Mouse (Mus musculus) forebrain, embryonic 15.5 days (tissue): ENCODE measurements at regions not wholly inside any gene's neighbourhood (a gene's known extent, or its start where the extent isn't known, plus 50 kb on each side); places are given as distances from the start of the nearest gene placed in this dataset.

Experiments used
- ATAC-seq: fragments of 200-750 bp; cut with Nextera tagmentation; replicated peaks from 2 replicates; pipeline ENCODE4 v1.8.0; 2017; ENCODE audit warnings: mild to moderate bottlenecking, moderate TSS enrichment, moderate library complexity
- H3K27ac ChIP-seq: fragments of 300-500 bp; sonication (generic); replicated peaks from 2 replicates; pipeline ENCODE4 v1.5.1; 2015; ENCODE audit warnings: mild to moderate bottlenecking, inconsistent platforms
- H3K27me3 ChIP-seq: fragments of 300-500 bp; sonication (generic); 2 replicates; pipeline ENCODE4 v1.6.1; 2015; ENCODE audit warnings: inconsistent platforms
- H3K36me3 ChIP-seq: fragments of 300-500 bp; sonication (generic); 2 replicates; pipeline ENCODE4 v1.6.1; 2015; ENCODE audit warnings: mild to moderate bottlenecking, inconsistent platforms
- H3K4me1 ChIP-seq: fragments of 300-500 bp; sonication (generic); 2 replicates; pipeline ENCODE4 v1.6.1; 2015; ENCODE audit warnings: inconsistent platforms
- H3K4me2 ChIP-seq: fragments of 300-500 bp; sonication (generic); replicated peaks from 2 replicates; pipeline ENCODE4 v1.6.1; 2015; ENCODE audit warnings: mild to moderate bottlenecking, inconsistent platforms
- H3K4me3 ChIP-seq: fragments of 300-500 bp; sonication (generic); 2 replicates; pipeline ENCODE4 v1.5.1; 2015; ENCODE audit warnings: mild to moderate bottlenecking, inconsistent platforms
- H3K9ac ChIP-seq: fragments of 300-500 bp; sonication (generic); replicated peaks from 2 replicates; pipeline ENCODE4 v1.6.1; 2015; ENCODE audit warnings: mild to moderate bottlenecking, inconsistent platforms
- H3K9me3 ChIP-seq: fragments of 300-500 bp; sonication (generic); 2 replicates; pipeline ENCODE4 v1.6.1; 2016; ENCODE audit warnings: inconsistent platforms
- WGBS: fragments of 180-500 bp; shearing (Covaris S2); methylation state at CpG from one replicate; pipeline ENCODE4 v1.1.7; 2015; ENCODE audit warnings: mixed read lengths; 5-methylcytosine and 5-hydroxymethylcytosine counted together

DNA sequence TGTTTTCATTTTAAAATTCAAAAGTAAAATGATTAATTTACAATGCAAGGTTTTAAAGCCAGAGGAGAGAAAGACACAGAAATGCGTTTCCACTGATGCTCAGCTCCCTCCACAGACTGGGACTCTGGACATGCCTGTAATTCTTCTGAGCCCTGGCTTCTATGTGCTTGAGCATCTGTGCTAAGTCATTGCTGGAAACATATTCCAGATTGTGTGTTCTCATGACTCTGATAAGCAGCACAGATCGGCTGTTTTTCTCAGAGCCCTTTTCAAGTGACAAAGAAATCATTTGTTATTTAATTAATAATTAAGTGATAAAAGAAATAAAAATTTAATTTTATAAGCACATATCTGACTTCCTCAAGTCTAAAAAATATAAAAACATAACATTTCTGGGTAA lies 127.3 kb upstream of the Tfap2d start:
- no peak overlapping the region for H3K9ac ChIP-seq
- H3K27ac ChIP-seq, result no peak overlapping the region
- no peak for ATAC-seq
- H3K27me3 ChIP-seq, result no peaks in the 10 kb centered on the region
- H3K36me3 ChIP-seq, result no peaks in the 10 kb centered on the region
- WGBS, result 70% methylated on average over 2 of the region's 2 CpGs
- H3K4me3 ChIP-seq, result no peak overlapping the region
- no peaks in the 10 kb centered on the region for H3K9me3 ChIP-seq
- no peak overlapping the region for H3K4me2 ChIP-seq
- no peaks in the 10 kb centered on the region for H3K4me1 ChIP-seq

DNA sequence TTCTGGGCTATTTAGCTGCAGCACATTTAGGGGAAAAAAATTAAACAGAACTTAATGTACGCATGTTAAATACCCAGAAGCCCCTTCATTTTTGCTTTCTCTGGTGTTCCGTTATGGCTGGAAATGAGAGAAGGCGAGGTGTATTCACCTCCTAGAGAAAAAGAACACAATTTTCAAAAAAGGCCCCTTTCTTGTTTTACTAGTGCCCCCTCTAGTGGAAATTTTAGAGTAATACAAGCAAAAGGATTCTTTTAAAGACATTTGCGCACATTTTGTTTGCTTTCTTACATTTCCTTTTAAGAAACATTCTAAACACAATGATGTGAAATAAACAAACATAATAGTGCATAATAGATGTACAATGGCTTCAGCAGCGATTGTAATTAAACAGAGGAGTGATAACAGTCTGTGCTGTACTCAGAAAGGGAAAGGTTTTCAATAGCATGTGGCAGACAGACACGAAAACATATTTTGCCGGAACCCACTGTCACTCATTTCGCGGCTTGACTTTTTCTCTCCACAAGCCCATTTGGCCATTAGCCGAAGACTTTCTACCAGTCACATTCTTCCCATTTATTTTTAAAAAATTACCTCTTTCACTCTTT lies 126.0 kb upstream of the Tfap2d start:
- Histone ChIP-seq H3K36me3 (no peaks in the 10 kb centered on the region), H3K4me3 (no peak overlapping the region), H3K4me1 (no peaks in the 10 kb centered on the region), H3K4me2 (no peak overlapping the region), H3K27me3 (no peaks in the 10 kb centered on the region), H3K27ac (no peak overlapping the region), H3K9ac (no peak overlapping the region), H3K9me3 (no peaks in the 10 kb centered on the region)
- ATAC-seq, result peak; percentile 61; the same call in 1 of the 2 replicates
- 36% methylated on average over 10 of the region's 10 CpGs for WGBS

DNA sequence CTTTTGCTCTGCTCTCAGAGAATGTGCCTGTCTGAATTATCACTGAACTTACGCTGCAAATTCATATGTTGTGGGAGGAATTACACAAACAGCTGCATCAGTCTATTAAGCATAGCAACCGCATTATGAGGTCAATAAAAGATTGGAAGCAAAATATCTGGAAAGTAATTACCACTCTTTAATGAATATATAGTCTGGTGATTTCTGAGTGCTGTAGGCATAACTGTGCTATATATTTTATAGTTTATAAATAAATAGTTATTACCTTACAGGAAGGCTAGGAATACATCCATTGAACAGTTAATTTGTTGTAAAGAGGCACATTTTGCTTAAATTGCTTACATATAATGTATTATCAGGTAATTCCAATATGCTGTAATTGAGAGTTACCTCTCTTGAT lies 123.7 kb upstream of the Tfap2d start:
- WGBS, result 83% methylated on average over 2 of the region's 2 CpGs

DNA sequence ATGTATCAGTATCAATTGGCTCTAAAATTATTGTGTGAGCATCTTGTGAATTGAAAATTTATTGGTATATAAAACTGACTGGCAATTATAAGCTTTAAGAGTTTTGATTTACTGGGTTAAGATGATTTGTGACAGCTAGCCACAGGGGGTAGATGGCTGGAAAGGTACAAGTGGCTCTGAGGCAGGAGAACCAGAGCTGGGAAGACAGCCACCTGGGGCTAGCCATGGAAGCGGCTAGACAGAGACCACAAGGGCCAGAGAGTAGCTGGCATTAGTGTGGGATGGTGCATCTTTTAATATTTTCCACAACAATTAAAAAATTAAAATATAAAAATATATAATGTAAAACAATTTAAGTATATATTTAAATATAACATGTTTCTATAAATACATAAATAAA lies 86.0 kb upstream of the Tfap2d start:
- no peaks in the 10 kb centered on the region for H3K27me3 ChIP-seq
- H3K4me3 ChIP-seq, result no peak overlapping the region
- no peak overlapping the region for H3K4me2 ChIP-seq
- H3K4me1 ChIP-seq, result no peaks in the 10 kb centered on the region
- no peaks in the 10 kb centered on the region for H3K9me3 ChIP-seq
- H3K27ac ChIP-seq, result no peak overlapping the region
- WGBS, result 85% methylated on average over 1 of the region's 1 CpGs
- no peaks in the 10 kb centered on the region for H3K36me3 ChIP-seq
- no peak overlapping the region for H3K9ac ChIP-seq
- no peak for ATAC-seq

More for the DNA sequence above, 123.7 kb upstream of the Tfap2d start:
- Histone ChIP-seq H3K4me3 (no peak overlapping the region), H3K36me3 (no peaks in the 10 kb centered on the region), H3K4me1 (no peaks in the 10 kb centered on the region), H3K9ac (no peak overlapping the region), H3K9me3 (no peaks in the 10 kb centered on the region), H3K4me2 (no peak overlapping the region), H3K27me3 (no peaks in the 10 kb centered on the region), H3K27ac (no peak overlapping the region)
- ATAC-seq, result no peak
